Mouse (Mus musculus): Measurements from ENCODE around the gene Gpr107. TPM values are rescaled to one million over a fixed set of nuclear protein-coding genes. Genes with fewer than 3 reads are reported as not detected.
A peak's percentile ranks its signal among the peaks of the same experiment; 100 is the strongest.

The Gpr107 gene
- polyA plus RNA-seq, 1 experiment from 2014 or later: 33.2 TPM

- 8% methylated on average over 7 of the region's 7 CpGs for WGBS
- H3K27me3 ChIP-seq (replicated peaks): no peaks in the 10 kb centered on the region
These were observed 89.5 kb downstream of the Gpr107 start for GRCm38 (mm10) chr2:31241639-31242038.

GRCm38 (mm10) chr2:31244216-31244615 is 92.1 kb downstream of the Gpr107 start:
- no peak for ATAC-seq (ENCODE audit: insufficient read depth, low FRiP score, low read depth)
- 51% methylated on average over 8 of the region's 8 CpGs for WGBS
- Histone ChIP-seq H3K9me3 (no peaks in the 10 kb centered on the region), H3K36me3 (no peaks in the 10 kb centered on the region), H3K9ac (no peak overlapping the region), H3K27me3 (replicated peaks) (no peaks in the 10 kb centered on the region), H3K27ac (no peak overlapping the region), H3K4me3 (replicated peaks) (no peak overlapping the region), H3K4me2 (no peak overlapping the region), H3K4me1 (peaks cover 35% of the 10 kb centered on the region)

More at GRCm38 (mm10) chr2:31241639-31242038, 89.5 kb downstream of the Gpr107 start:
- no peak overlapping the region for H3K4me2 ChIP-seq
- no peak overlapping the region for H3K9ac ChIP-seq
- no peak for ATAC-seq (ENCODE audit: insufficient read depth, low FRiP score, low read depth)
- no peak overlapping the region for H3K4me3 ChIP-seq (replicated peaks)
- no peak overlapping the region for H3K27ac ChIP-seq
- H3K4me1 ChIP-seq: peaks cover 22% of the 10 kb centered on the region
- no peaks in the 10 kb centered on the region for H3K9me3 ChIP-seq
- H3K36me3 ChIP-seq: no peaks in the 10 kb centered on the region

GRCm38 (mm10) chr2:31245051-31245450 is 92.9 kb downstream of the Gpr107 start:
- Histone ChIP-seq H3K9me3 (no peaks in the 10 kb centered on the region), H3K4me2 (peak overlapping the region; percentile 96), H3K4me3 (replicated peaks) (peak overlapping the region; percentile 80), H3K36me3 (no peaks in the 10 kb centered on the region), H3K27me3 (replicated peaks) (no peaks in the 10 kb centered on the region), H3K9ac (0 out of 2 replicates have a peak overlapping the region, but pooled peaks have one; percentile 29), H3K4me1 (peaks cover 35% of the 10 kb centered on the region), H3K27ac (peak overlapping the region; percentile 35; the same call in 1 of the 2 replicates)
- ATAC-seq (ENCODE audit: insufficient read depth, low FRiP score, low read depth): no peak
- WGBS: 20% methylated on average over 5 of the region's 5 CpGs

GRCm38 (mm10) chr2:31245491-31246141 is 93.5 kb downstream of the Gpr107 start, which contains the start of gene Ncs1:
Ncs1 (plus strand) TSS chr2:31245823.
- under 1% methylated on average over 87 of the region's 89 CpGs for WGBS
- peak within 1 kb of the TSS; percentile 96 for H3K4me2 ChIP-seq
- H3K36me3 ChIP-seq: no peaks in the 10 kb centered on the region
- H3K27me3 ChIP-seq (replicated peaks): no peaks in the 10 kb centered on the region
- H3K27ac ChIP-seq: peak within 1 kb of the TSS; percentile 59; the same call in 1 of the 2 replicates
- peak within 1 kb of the TSS; percentile 80 for H3K4me3 ChIP-seq (replicated peaks)
- peaks cover 35% of the 10 kb centered on the region for H3K4me1 ChIP-seq
- H3K9ac ChIP-seq: peak within 1 kb of the TSS; percentile 74
- ATAC-seq (ENCODE audit: insufficient read depth, low FRiP score, low read depth): peak; percentile 83
- H3K9me3 ChIP-seq: no peaks in the 10 kb centered on the region

GRCm38 (mm10) chr2:31246251-31246971 is 94.3 kb downstream of the Gpr107 start:
- Histone ChIP-seq H3K9ac (peak overlapping the region; percentile 74), H3K27me3 (replicated peaks) (no peaks in the 10 kb centered on the region), H3K4me1 (peaks cover 37% of the 10 kb centered on the region), H3K36me3 (no peaks in the 10 kb centered on the region), H3K9me3 (no peaks in the 10 kb centered on the region), H3K4me2 (peak overlapping the region; percentile 96), H3K27ac (no peak overlapping the region), H3K4me3 (replicated peaks) (peak overlapping the region; percentile 80)
- under 1% methylated on average over 36 of the region's 41 CpGs for WGBS
- ATAC-seq (ENCODE audit: insufficient read depth, low FRiP score, low read depth): peak; percentile 21; the same call in 1 of the 2 replicates

- Histone ChIP-seq H3K4me3 (replicated peaks) (no peak overlapping the region), H3K9ac (no peak overlapping the region), H3K27ac (no peak overlapping the region), H3K36me3 (no peaks in the 10 kb centered on the region), H3K4me1 (peaks cover 33% of the 10 kb centered on the region), H3K9me3 (no peaks in the 10 kb centered on the region), H3K4me2 (no peak overlapping the region), H3K27me3 (replicated peaks) (no peaks in the 10 kb centered on the region)
- no peak for ATAC-seq (ENCODE audit: insufficient read depth, low FRiP score, low read depth)
- WGBS: 87% methylated on average over 6 of the region's 6 CpGs
These were observed 96.7 kb downstream of the Gpr107 start for GRCm38 (mm10) chr2:31248856-31249255.

GRCm38 (mm10) chr2:31252167-31252566 is 100.1 kb downstream of the Gpr107 start:
- Histone ChIP-seq H3K27me3 (replicated peaks) (no peaks in the 10 kb centered on the region), H3K9ac (no peak overlapping the region), H3K9me3 (no peaks in the 10 kb centered on the region), H3K4me1 (peaks cover 39% of the 10 kb centered on the region), H3K4me2 (no peak overlapping the region), H3K4me3 (replicated peaks) (no peak overlapping the region), H3K27ac (no peak overlapping the region), H3K36me3 (no peaks in the 10 kb centered on the region)
- WGBS: 94% methylated on average over 4 of the region's 4 CpGs
- no peak for ATAC-seq (ENCODE audit: insufficient read depth, low FRiP score, low read depth)

- Histone ChIP-seq H3K4me2 (no peak overlapping the region), H3K36me3 (no peaks in the 10 kb centered on the region), H3K27me3 (replicated peaks) (no peaks in the 10 kb centered on the region), H3K4me3 (replicated peaks) (no peak overlapping the region), H3K4me1 (peaks cover 43% of the 10 kb centered on the region), H3K9ac (no peak overlapping the region), H3K27ac (no peak overlapping the region), H3K9me3 (no peaks in the 10 kb centered on the region)
- ATAC-seq (ENCODE audit: insufficient read depth, low FRiP score, low read depth): no peak
- WGBS: 72% methylated on average over 3 of the region's 3 CpGs
These were observed 101.3 kb downstream of the Gpr107 start for GRCm38 (mm10) chr2:31253463-31253862.

- Histone ChIP-seq H3K9me3 (no peaks in the 10 kb centered on the region), H3K4me2 (no peak overlapping the region), H3K4me1 (peaks cover 55% of the 10 kb centered on the region), H3K36me3 (no peaks in the 10 kb centered on the region), H3K9ac (no peak overlapping the region), H3K4me3 (replicated peaks) (no peak overlapping the region), H3K27me3 (replicated peaks) (no peaks in the 10 kb centered on the region), H3K27ac (no peak overlapping the region)
- 78% methylated on average over 3 of the region's 3 CpGs for WGBS
- ATAC-seq (ENCODE audit: insufficient read depth, low FRiP score, low read depth): no peak
These were observed 102.7 kb downstream of the Gpr107 start for GRCm38 (mm10) chr2:31254806-31255205.

GRCm38 (mm10) chr2:31255952-31256938 is 104.1 kb downstream of the Gpr107 start:
- H3K4me1 ChIP-seq: peaks cover 53% of the 10 kb centered on the region
- H3K9ac ChIP-seq: no peak overlapping the region
- H3K36me3 ChIP-seq: no peaks in the 10 kb centered on the region
- H3K27me3 ChIP-seq (replicated peaks): no peaks in the 10 kb centered on the region
- peak; percentile 16 for ATAC-seq (ENCODE audit: insufficient read depth, low FRiP score, low read depth)
- H3K4me3 ChIP-seq (replicated peaks): 0 out of 2 replicates have a peak overlapping the region, but pooled peaks have one; percentile 3
- H3K4me2 ChIP-seq: peak overlapping the region; percentile 34
- no peaks in the 10 kb centered on the region for H3K9me3 ChIP-seq
- whole genome bisulfite sequencing: 18% methylated on average over 21 of the region's 21 CpGs
- peak overlapping the region; percentile 51 for H3K27ac ChIP-seq

GRCm38 (mm10) chr2:31257096-31257495 is 105.0 kb downstream of the Gpr107 start:
- H3K36me3 ChIP-seq: no peaks in the 10 kb centered on the region
- no peaks in the 10 kb centered on the region for H3K9me3 ChIP-seq
- no peak overlapping the region for H3K4me3 ChIP-seq (replicated peaks)
- no peak overlapping the region for H3K4me2 ChIP-seq
- WGBS: 51% methylated on average over 6 of the region's 6 CpGs
- H3K9ac ChIP-seq: no peak overlapping the region
- H3K4me1 ChIP-seq: peaks cover 53% of the 10 kb centered on the region
- no peaks in the 10 kb centered on the region for H3K27me3 ChIP-seq (replicated peaks)
- H3K27ac ChIP-seq: peak overlapping the region; percentile 51
- no peak for ATAC-seq (ENCODE audit: insufficient read depth, low FRiP score, low read depth)

All from stomach, embryonic 15.5 days (tissue).